Mouse (Mus musculus): Measurements from ENCODE around the gene Camta1. TPM values are rescaled to one million over a fixed set of nuclear protein-coding genes. Genes with fewer than 3 reads are reported as not detected.

Camta1 gene
- polyA plus RNA-seq, 1 experiment from 2014 or later = 25.3 TPM

DNA sequence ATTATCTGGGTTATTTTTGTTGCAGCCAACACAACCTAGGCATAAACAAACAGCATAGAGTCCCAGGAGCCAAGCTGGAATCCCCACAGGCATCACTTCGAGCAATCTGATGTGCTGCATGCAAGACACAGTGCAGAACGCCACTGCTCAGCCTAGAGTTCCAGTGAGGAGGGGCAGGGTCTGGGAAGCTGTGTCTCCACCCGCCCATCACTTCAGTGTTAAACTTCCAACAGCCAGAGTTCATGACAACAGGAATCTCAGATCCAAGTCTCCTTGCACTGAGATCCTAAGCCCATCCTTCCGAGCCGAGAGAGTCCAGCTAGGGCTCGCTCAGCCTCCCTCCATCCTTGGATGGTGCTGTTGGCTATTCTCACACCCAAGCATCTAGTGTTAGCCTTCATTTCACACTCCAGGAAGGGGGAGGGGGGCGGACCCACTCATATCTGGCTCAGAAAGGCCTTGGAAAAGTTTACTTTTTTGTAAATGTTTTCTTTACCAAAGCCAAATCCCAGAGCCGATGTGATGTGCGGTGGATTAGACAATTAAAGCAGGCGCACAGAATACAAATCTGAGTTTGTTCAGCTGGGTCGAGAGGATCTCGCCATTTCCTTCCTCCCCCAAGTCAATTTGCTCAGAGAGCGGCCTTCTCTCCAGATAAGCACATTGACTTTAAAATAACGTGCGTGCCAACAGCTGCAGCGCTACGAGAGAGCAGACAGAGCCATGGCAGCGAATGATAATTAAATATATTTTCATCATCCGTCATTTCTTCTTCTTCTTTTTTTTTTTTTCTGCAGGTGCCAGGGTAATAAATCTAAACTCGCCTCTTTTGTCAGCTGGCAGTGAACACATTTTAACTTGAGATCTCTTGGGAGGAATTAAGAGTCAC lies 120.2 kb downstream of the Camta1 start:
- WGBS (ENCODE audit: insufficient replicate concordance) = 10% methylated on average over 20 of the region's 20 CpGs
- Histone ChIP-seq H3K4me2 (ENCODE audit: low read depth, low read length) (peak overlapping the region; percentile 28), H3K27ac (ENCODE audit: low read length) (peak overlapping the region; percentile 54), H3K9ac (ENCODE audit: low read depth, low read length) (peak overlapping the region; percentile 15), H3K36me3 (ENCODE audit: control insufficient read depth, insufficient read depth) (no peaks in the 10 kb centered on the region), H3K27me3 (ENCODE audit: control insufficient read depth, insufficient read depth, low read depth, low read length) (no peaks in the 10 kb centered on the region), H3K4me3 (ENCODE audit: low read depth, low read length) (no peak overlapping the region), H3K9me3 (replicated peaks; ENCODE audit: control insufficient read depth, low read length) (no peaks in the 10 kb centered on the region), H3K4me1 (ENCODE audit: control insufficient read depth, low read depth, low read length) (peaks cover 45% of the 10 kb centered on the region)
- peak; percentile 79 for ATAC-seq (ENCODE audit: low read depth)

- Histone ChIP-seq H3K27me3 (ENCODE audit: control insufficient read depth, insufficient read depth, low read depth, low read length) (no peaks in the 10 kb centered on the region), H3K36me3 (ENCODE audit: control insufficient read depth, insufficient read depth) (no peaks in the 10 kb centered on the region), H3K27ac (ENCODE audit: low read length) (no peak overlapping the region; the same call in 1 of the 2 replicates), H3K9me3 (replicated peaks; ENCODE audit: control insufficient read depth, low read length) (no peaks in the 10 kb centered on the region), H3K9ac (ENCODE audit: low read depth, low read length) (no peak overlapping the region), H3K4me1 (ENCODE audit: control insufficient read depth, low read depth, low read length) (peaks cover 40% of the 10 kb centered on the region), H3K4me2 (ENCODE audit: low read depth, low read length) (no peak overlapping the region), H3K4me3 (ENCODE audit: low read depth, low read length) (no peak overlapping the region)
- ATAC-seq (ENCODE audit: low read depth) = peak; percentile 43
- 56% methylated on average over 11 of the region's 12 CpGs for WGBS (ENCODE audit: insufficient replicate concordance)
Measured at GRCm38 (mm10) chr4:151739348-151739956, 122.2 kb downstream of the Camta1 start.

DNA sequence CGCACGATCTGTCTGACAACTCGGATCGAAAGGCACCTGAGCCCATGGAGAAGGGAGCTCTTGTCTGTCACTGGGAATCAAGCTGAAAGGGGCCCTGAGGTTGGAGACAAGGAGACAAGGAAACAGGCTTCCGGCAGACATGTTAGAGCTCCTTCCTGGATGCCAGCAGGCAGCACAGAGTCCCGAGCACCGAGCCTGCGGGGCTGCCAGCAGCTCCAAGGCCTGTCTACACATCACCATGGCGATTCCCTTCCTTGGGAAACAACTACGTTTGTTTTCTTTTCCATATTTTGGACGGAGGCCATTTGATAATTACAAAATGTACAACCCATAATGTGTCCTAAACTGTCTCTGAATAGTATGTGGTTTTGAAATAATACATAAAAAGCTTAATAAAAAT lies 122.8 kb downstream of the Camta1 start:
- no peak for ATAC-seq (ENCODE audit: low read depth)
- no peaks in the 10 kb centered on the region for H3K9me3 ChIP-seq (replicated peaks; ENCODE audit: control insufficient read depth, low read length)
- no peak overlapping the region for H3K4me2 ChIP-seq (ENCODE audit: low read depth, low read length)
- H3K27ac ChIP-seq (ENCODE audit: low read length) = no peak overlapping the region
- no peaks in the 10 kb centered on the region for H3K27me3 ChIP-seq (ENCODE audit: control insufficient read depth, insufficient read depth, low read depth, low read length)
- no peak overlapping the region for H3K4me3 ChIP-seq (ENCODE audit: low read depth, low read length)
- 61% methylated on average over 11 of the region's 11 CpGs for WGBS (ENCODE audit: insufficient replicate concordance)
- H3K9ac ChIP-seq (ENCODE audit: low read depth, low read length) = no peak overlapping the region
- no peaks in the 10 kb centered on the region for H3K36me3 ChIP-seq (ENCODE audit: control insufficient read depth, insufficient read depth)
- peaks cover 40% of the 10 kb centered on the region for H3K4me1 ChIP-seq (ENCODE audit: control insufficient read depth, low read depth, low read length)

GRCm38 (mm10) chr4:151738280-151738679 lies 123.4 kb downstream of the Camta1 start:
- Histone ChIP-seq H3K4me3 (ENCODE audit: low read depth, low read length) (no peak overlapping the region), H3K9ac (ENCODE audit: low read depth, low read length) (no peak overlapping the region), H3K27me3 (ENCODE audit: control insufficient read depth, insufficient read depth, low read depth, low read length) (no peaks in the 10 kb centered on the region), H3K9me3 (replicated peaks; ENCODE audit: control insufficient read depth, low read length) (no peaks in the 10 kb centered on the region), H3K27ac (ENCODE audit: low read length) (no peak overlapping the region), H3K4me1 (ENCODE audit: control insufficient read depth, low read depth, low read length) (peaks cover 40% of the 10 kb centered on the region), H3K4me2 (ENCODE audit: low read depth, low read length) (no peak overlapping the region), H3K36me3 (ENCODE audit: control insufficient read depth, insufficient read depth) (no peaks in the 10 kb centered on the region)
- WGBS (ENCODE audit: insufficient replicate concordance) = 70% methylated on average over 5 of the region's 5 CpGs
- no peak for ATAC-seq (ENCODE audit: low read depth)

- no peak overlapping the region for H3K4me3 ChIP-seq (ENCODE audit: low read depth, low read length)
- 80% methylated on average over 10 of the region's 10 CpGs for WGBS (ENCODE audit: insufficient replicate concordance)
- ATAC-seq (ENCODE audit: low read depth) = no peak
- H3K4me1 ChIP-seq (ENCODE audit: control insufficient read depth, low read depth, low read length) = peaks cover 50% of the 10 kb centered on the region
- no peaks in the 10 kb centered on the region for H3K9me3 ChIP-seq (replicated peaks; ENCODE audit: control insufficient read depth, low read length)
- H3K36me3 ChIP-seq (ENCODE audit: control insufficient read depth, insufficient read depth) = no peaks in the 10 kb centered on the region
- no peak overlapping the region for H3K9ac ChIP-seq (ENCODE audit: low read depth, low read length)
- H3K4me2 ChIP-seq (ENCODE audit: low read depth, low read length) = no peak overlapping the region
- H3K27me3 ChIP-seq (ENCODE audit: control insufficient read depth, insufficient read depth, low read depth, low read length) = no peaks in the 10 kb centered on the region
- no peak overlapping the region for H3K27ac ChIP-seq (ENCODE audit: low read length)
Measured at GRCm38 (mm10) chr4:151732668-151733067, 129.0 kb downstream of the Camta1 start.

DNA sequence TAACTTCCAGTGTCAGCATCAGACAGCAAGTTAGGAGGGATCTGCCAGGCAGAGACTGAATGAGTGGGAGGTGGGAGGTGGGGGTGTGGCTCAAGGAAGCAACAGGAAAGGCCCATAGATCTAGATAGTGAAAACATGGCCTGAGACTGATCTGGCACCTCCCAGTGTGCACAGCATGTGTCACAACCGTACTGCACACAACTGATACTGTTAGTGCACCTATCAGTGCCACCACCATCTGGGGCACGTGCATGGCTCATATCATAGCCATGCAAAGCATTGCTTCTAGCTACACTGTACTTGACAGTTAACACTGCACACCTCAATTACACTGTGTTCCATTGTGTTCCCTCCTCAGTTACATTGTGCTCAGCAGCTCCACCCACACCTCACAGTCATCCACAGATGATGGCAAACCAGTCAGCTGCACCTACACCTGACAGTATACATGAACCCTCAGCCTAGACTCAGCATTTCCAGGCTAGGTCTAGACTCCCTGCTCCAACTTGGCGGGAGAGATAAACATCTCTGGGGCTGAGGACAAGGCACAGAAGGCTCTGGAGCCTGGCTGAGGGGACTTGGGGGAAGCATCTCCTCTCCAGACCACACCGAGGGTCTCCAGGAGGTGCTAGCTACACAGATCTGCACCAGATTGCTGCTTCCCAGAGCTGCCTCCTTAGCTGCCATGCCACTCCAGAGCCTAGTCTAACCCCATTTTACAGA lies 131.5 kb downstream of the Camta1 start:
- peak overlapping the region; percentile 62 for H3K9ac ChIP-seq (ENCODE audit: low read depth, low read length)
- no peak overlapping the region for H3K4me3 ChIP-seq (ENCODE audit: low read depth, low read length)

GRCm38 (mm10) chr4:151729116-151729515 lies 132.6 kb downstream of the Camta1 start:
- Histone ChIP-seq H3K27ac (ENCODE audit: low read length) (peak overlapping the region; percentile 94), H3K9ac (ENCODE audit: low read depth, low read length) (peak overlapping the region; percentile 33; the same call in 1 of the 2 replicates)

More for the DNA sequence above, 131.5 kb downstream of the Camta1 start:
- 18% methylated on average over 4 of the region's 4 CpGs for WGBS (ENCODE audit: insufficient replicate concordance)
- Histone ChIP-seq H3K4me2 (ENCODE audit: low read depth, low read length) (peak overlapping the region; percentile 55), H3K36me3 (ENCODE audit: control insufficient read depth, insufficient read depth) (no peaks in the 10 kb centered on the region), H3K4me1 (ENCODE audit: control insufficient read depth, low read depth, low read length) (peaks cover 67% of the 10 kb centered on the region), H3K27ac (ENCODE audit: low read length) (peak overlapping the region; percentile 94), H3K9me3 (replicated peaks; ENCODE audit: control insufficient read depth, low read length) (no peaks in the 10 kb centered on the region), H3K27me3 (ENCODE audit: control insufficient read depth, insufficient read depth, low read depth, low read length) (no peaks in the 10 kb centered on the region)
- ATAC-seq (ENCODE audit: low read depth) = peak; percentile 94

GRCm38 (mm10) chr4:151728391-151729065 lies 133.1 kb downstream of the Camta1 start:
- H3K27ac ChIP-seq (ENCODE audit: low read length) = peak overlapping the region; percentile 94
- no peaks in the 10 kb centered on the region for H3K27me3 ChIP-seq (ENCODE audit: control insufficient read depth, insufficient read depth, low read depth, low read length)
- H3K4me3 ChIP-seq (ENCODE audit: low read depth, low read length) = no peak overlapping the region
- H3K9me3 ChIP-seq (replicated peaks; ENCODE audit: control insufficient read depth, low read length) = no peaks in the 10 kb centered on the region
- H3K4me1 ChIP-seq (ENCODE audit: control insufficient read depth, low read depth, low read length) = peaks cover 76% of the 10 kb centered on the region
- H3K9ac ChIP-seq (ENCODE audit: low read depth, low read length) = peak overlapping the region; percentile 33; the same call in 1 of the 2 replicates
- 80% methylated on average over 11 of the region's 11 CpGs for WGBS (ENCODE audit: insufficient replicate concordance)
- no peak for ATAC-seq (ENCODE audit: low read depth)
- no peaks in the 10 kb centered on the region for H3K36me3 ChIP-seq (ENCODE audit: control insufficient read depth, insufficient read depth)
- H3K4me2 ChIP-seq (ENCODE audit: low read depth, low read length) = no peak overlapping the region

More at GRCm38 (mm10) chr4:151729116-151729515, 132.6 kb downstream of the Camta1 start:
- H3K4me2 ChIP-seq (ENCODE audit: low read depth, low read length) = no peak overlapping the region
- H3K36me3 ChIP-seq (ENCODE audit: control insufficient read depth, insufficient read depth) = no peaks in the 10 kb centered on the region
- no peak for ATAC-seq (ENCODE audit: low read depth)
- no peak overlapping the region for H3K4me3 ChIP-seq (ENCODE audit: low read depth, low read length)
- peaks cover 76% of the 10 kb centered on the region for H3K4me1 ChIP-seq (ENCODE audit: control insufficient read depth, low read depth, low read length)
- no peaks in the 10 kb centered on the region for H3K9me3 ChIP-seq (replicated peaks; ENCODE audit: control insufficient read depth, low read length)
- WGBS (ENCODE audit: insufficient replicate concordance) = 58% methylated on average over 4 of the region's 4 CpGs
- H3K27me3 ChIP-seq (ENCODE audit: control insufficient read depth, insufficient read depth, low read depth, low read length) = no peaks in the 10 kb centered on the region

All from liver, embryonic 16.5 days (tissue).